Mouse (Mus musculus) adrenal gland, postnatal 36 days (tissue): ENCODE measurements at regions not wholly inside any gene's neighbourhood (a gene's known extent, or its start where the extent isn't known, plus 50 kb on each side); places are given as distances from the start of the nearest gene placed in this dataset.
"Not testable (repeated sequence)": the region's sequence is repeated elsewhere in the genome, so short reads cannot be mapped to it uniquely, and the experiment has no call there.

Source experiments
- DNase-seq, 2 experiments: peaks; one replicate each; pipeline ENCODE4 v3.0.0; 2021; ENCODE audit warnings: mixed read lengths in 1 of 2

GRCm38 (mm10) chr2:95433996-95434395 lies 884.0 kb upstream of the Lrrc4c start:
- DNase-seq, result not testable (repeated sequence)

- DNase-seq, result no peak
Observed at GRCm38 (mm10) chr2:95440957-95441356, 877.0 kb upstream of the Lrrc4c start.

GRCm38 (mm10) chr2:95443245-95443799 lies 874.6 kb upstream of the Lrrc4c start:
- DNase-seq, result no peak

GRCm38 (mm10) chr2:95448897-95449296 lies 869.1 kb upstream of the Lrrc4c start:
- no peak for DNase-seq

- no peak for DNase-seq
Observed at GRCm38 (mm10) chr2:95479827-95480226, 838.1 kb upstream of the Lrrc4c start.

- DNase-seq, result no peak
Observed at GRCm38 (mm10) chr2:95483397-95483796, 834.6 kb upstream of the Lrrc4c start.

- DNase-seq, result no peak
Observed at GRCm38 (mm10) chr2:95487580-95488135, 830.3 kb upstream of the Lrrc4c start.

- no peak for DNase-seq
Observed at GRCm38 (mm10) chr2:95494026-95494697, 823.8 kb upstream of the Lrrc4c start.

- DNase-seq, result peak; percentile 22 to 51
Observed at GRCm38 (mm10) chr2:95494698-95495088, 823.3 kb upstream of the Lrrc4c start.

- no peak for DNase-seq
Observed at GRCm38 (mm10) chr2:95511286-95511685, 806.7 kb upstream of the Lrrc4c start.

GRCm38 (mm10) chr2:95521624-95522023 lies 796.3 kb upstream of the Lrrc4c start:
- DNase-seq, result no peak

GRCm38 (mm10) chr2:95524590-95525266 lies 793.2 kb upstream of the Lrrc4c start:
- no peak for DNase-seq

- no peak for DNase-seq
Observed at GRCm38 (mm10) chr2:95564089-95564488, 753.9 kb upstream of the Lrrc4c start.

GRCm38 (mm10) chr2:95575882-95576281 lies 742.1 kb upstream of the Lrrc4c start:
- DNase-seq, result no peak

GRCm38 (mm10) chr2:95579201-95579600 lies 738.8 kb upstream of the Lrrc4c start:
- no peak for DNase-seq

GRCm38 (mm10) chr2:95586002-95586401 lies 732.0 kb upstream of the Lrrc4c start:
- no peak for DNase-seq

- DNase-seq, result no peak
Observed at GRCm38 (mm10) chr2:95587044-95587443, 730.9 kb upstream of the Lrrc4c start.

GRCm38 (mm10) chr2:95613354-95613753 lies 704.6 kb upstream of the Lrrc4c start:
- DNase-seq, result no peak

GRCm38 (mm10) chr2:95637533-95637932 lies 680.4 kb upstream of the Lrrc4c start:
- DNase-seq, result peak in 1 of 2 experiments; percentile 7

GRCm38 (mm10) chr2:95674347-95674746 lies 643.6 kb upstream of the Lrrc4c start:
- no peak for DNase-seq

- DNase-seq, result no peak
Observed at GRCm38 (mm10) chr2:95715355-95715754, 602.6 kb upstream of the Lrrc4c start.
